Mouse (Mus musculus) small intestine, adult 2 months (tissue): ENCODE measurements around the gene Zfp316.

Experiments
- CTCF ChIP-seq: fragments of 200-500 bp; IDR thresholded peaks from 2 replicates; pipeline ENCODE4 v1.5.1; 2012; ENCODE audit warnings: low read depth, mild to moderate bottlenecking, control low read depth, inconsistent platforms, low read length, moderate library complexity, mixed read lengths; ENCODE audit not compliant: insufficient replicate concordance, insufficient read length; ENCODE audit errors: extremely low read depth
- POLR2A ChIP-seq: fragments of 200-500 bp; IDR thresholded peaks from 2 replicates; pipeline ENCODE4 v1.6.1; 2012; ENCODE audit warnings: low read depth, mild to moderate bottlenecking, control low read depth, inconsistent platforms, low read length, moderate library complexity

DNA sequence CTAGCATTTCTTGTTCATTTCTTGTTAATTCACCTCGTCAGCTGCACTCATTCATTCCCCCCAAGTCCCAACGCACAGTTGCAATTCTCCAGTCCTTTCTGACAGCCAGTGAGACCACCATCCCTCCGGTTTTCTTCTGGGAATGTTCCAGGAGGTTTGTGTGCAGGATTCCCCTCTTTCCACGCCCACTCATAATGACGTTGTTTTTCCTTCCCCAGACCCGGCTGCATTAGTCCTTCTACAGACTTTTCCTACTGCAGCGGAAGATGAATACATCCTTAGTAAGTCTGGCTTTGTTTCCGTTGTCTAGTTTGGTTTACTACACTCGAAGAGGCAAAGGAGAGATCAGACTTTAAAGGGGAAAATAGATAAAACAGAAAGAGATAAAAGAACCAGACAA, 33.8 kb downstream of the Zfp316 start:
- TF ChIP-seq POLR2A: no peak
- no peak for TF ChIP-seq CTCF
